Mouse (Mus musculus) limb, embryonic 15.5 days (tissue): ENCODE results near the gene Ide. TPM values are rescaled to one million over a fixed set of nuclear protein-coding genes. Genes with fewer than 3 reads are reported as not detected.

ENCODE experiments used
- ATAC-seq: fragments of 200-750 bp; cut with Nextera tagmentation; 2 replicates; pipeline ENCODE4 v1.8.0; 2017; ENCODE audit warnings: low read depth, moderate TSS enrichment; ENCODE audit not compliant: insufficient number of reproducible peaks, low FRiP score, low TSS enrichment
- H3K27ac ChIP-seq: fragments of 300-500 bp; sonication (generic); 2 replicates; pipeline ENCODE4 v1.5.1; 2015; ENCODE audit warnings: moderate library complexity, mild to moderate bottlenecking, inconsistent platforms
- H3K27me3 ChIP-seq: fragments of 300-500 bp; sonication (generic); 2 replicates; pipeline ENCODE4 v1.6.1; 2015; ENCODE audit warnings: inconsistent platforms
- H3K36me3 ChIP-seq: fragments of 300-500 bp; sonication (generic); 2 replicates; pipeline ENCODE4 v1.6.1; 2015; ENCODE audit warnings: inconsistent platforms
- H3K4me1 ChIP-seq: fragments of 300-500 bp; sonication (generic); 2 replicates; pipeline ENCODE4 v1.6.1; 2015; ENCODE audit warnings: inconsistent platforms
- H3K4me2 ChIP-seq: fragments of 300-500 bp; sonication (generic); 2 replicates; pipeline ENCODE4 v1.6.1; 2015; ENCODE audit warnings: mild to moderate bottlenecking, inconsistent platforms
- H3K4me3 ChIP-seq: fragments of 300-500 bp; sonication (generic); 2 replicates; pipeline ENCODE4 v1.5.1; 2015; ENCODE audit warnings: mild to moderate bottlenecking, inconsistent platforms
- H3K9ac ChIP-seq: fragments of 300-500 bp; sonication (generic); 2 replicates; pipeline ENCODE4 v1.6.1; 2015; ENCODE audit warnings: inconsistent platforms
- H3K9me3 ChIP-seq: fragments of 300-500 bp; sonication (generic); 2 replicates; pipeline ENCODE4 v1.6.1; 2016; ENCODE audit warnings: inconsistent platforms
- WGBS: fragments of 180-500 bp; shearing (Covaris S2); methylation state at CpG from one replicate; pipeline ENCODE4 v1.1.7; 2015; 5-methylcytosine and 5-hydroxymethylcytosine counted together
- polyA plus RNA-seq: library from polyadenylated mRNA; unstranded; fragments of >200 nt; fragmentation: Nextera tagmentation; extraction: Ambion mirVana; gene quantifications from 2 replicates; pipeline ENCODE4 v1.2.1, GENCODE M21; 2015

The Ide gene
- polyA plus RNA-seq, 1 experiment from 2014 or later = 67.0 TPM

DNA sequence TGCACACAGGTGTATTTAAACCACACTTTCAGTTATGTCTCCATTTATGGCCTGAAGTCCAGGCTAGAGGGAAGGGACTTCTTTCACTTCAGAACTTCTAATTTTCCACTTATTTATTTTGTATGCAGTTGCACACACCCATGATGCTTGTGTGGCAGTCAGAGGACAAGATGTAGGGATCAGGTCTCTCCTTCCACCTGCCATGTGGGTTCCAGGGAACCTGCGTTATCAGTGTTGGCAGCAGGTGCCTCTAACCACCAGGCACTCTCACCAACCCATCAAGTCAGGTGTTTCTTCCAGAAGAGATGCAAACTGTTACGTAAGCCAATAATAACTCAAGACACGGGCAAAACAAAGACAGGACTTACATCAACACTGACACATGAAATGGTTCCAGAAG is 35.9 kb downstream of the Ide start:
- no peak overlapping the region for H3K9ac ChIP-seq
- H3K27ac ChIP-seq = no peak overlapping the region
- H3K4me3 ChIP-seq = no peak overlapping the region
- H3K36me3 ChIP-seq = peaks cover 13% of the 10 kb centered on the region
- H3K9me3 ChIP-seq = no peaks in the 10 kb centered on the region
- ATAC-seq = no peak
- no peaks in the 10 kb centered on the region for H3K27me3 ChIP-seq
- H3K4me2 ChIP-seq = no peak overlapping the region
- H3K4me1 ChIP-seq = no peaks in the 10 kb centered on the region
- 82% methylated on average over 3 of the region's 3 CpGs for WGBS

DNA sequence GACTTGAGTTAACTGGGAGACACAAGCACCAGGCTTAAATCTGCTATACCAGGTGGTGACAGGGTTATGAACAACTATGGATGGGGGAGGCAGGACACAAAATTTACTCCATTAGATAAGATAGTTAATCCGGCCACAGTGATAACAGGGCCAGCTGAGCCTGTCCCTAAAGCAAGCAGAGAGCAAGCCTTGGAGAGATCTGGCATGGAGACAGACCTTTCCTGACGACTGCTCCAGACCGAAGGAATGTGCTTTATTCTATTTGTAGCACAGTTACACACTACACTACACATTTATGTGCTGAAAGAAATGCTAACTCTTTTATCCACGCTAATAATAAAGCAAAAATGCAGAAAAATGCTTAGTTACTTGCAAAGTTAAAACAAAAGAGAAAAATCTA is 46.0 kb downstream of the Ide start:
- H3K4me3 ChIP-seq = no peak overlapping the region
- no peak for ATAC-seq
- no peaks in the 10 kb centered on the region for H3K9me3 ChIP-seq
- H3K36me3 ChIP-seq = 0 out of 2 replicates have a peak, but pooled peaks cover 6% of the 10 kb centered on the region
- no peaks in the 10 kb centered on the region for H3K4me1 ChIP-seq
- H3K27ac ChIP-seq = no peak overlapping the region
- H3K4me2 ChIP-seq = no peak overlapping the region
- WGBS = 68% methylated on average over 4 of the region's 4 CpGs
- no peak overlapping the region for H3K9ac ChIP-seq
- no peaks in the 10 kb centered on the region for H3K27me3 ChIP-seq

DNA sequence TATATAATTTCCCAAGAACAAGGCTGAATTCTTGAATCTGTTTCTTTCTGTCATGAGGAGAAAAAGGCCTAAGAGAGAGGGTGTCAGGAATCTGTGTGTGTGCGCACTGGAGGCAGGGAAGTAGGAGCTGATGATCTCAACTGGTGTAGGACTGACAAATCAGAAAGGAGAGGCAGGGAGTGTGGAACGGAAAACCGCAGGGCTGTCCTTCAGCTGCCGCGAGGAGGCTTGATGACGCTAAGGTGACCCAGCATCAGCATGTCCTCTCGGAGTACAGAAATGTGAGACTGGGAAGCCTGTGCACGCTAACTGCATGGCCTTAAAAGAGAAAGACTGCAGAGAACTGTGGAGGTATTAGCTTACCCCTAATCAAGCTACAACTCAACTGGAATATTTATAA is 46.7 kb downstream of the Ide start:
- Histone ChIP-seq H3K27me3 (no peaks in the 10 kb centered on the region), H3K9me3 (no peaks in the 10 kb centered on the region), H3K4me2 (no peak overlapping the region), H3K4me3 (no peak overlapping the region), H3K4me1 (no peaks in the 10 kb centered on the region), H3K36me3 (0 out of 2 replicates have a peak, but pooled peaks cover 7% of the 10 kb centered on the region), H3K27ac (no peak overlapping the region), H3K9ac (no peak overlapping the region)
- WGBS = 81% methylated on average over 8 of the region's 8 CpGs
- ATAC-seq = no peak

DNA sequence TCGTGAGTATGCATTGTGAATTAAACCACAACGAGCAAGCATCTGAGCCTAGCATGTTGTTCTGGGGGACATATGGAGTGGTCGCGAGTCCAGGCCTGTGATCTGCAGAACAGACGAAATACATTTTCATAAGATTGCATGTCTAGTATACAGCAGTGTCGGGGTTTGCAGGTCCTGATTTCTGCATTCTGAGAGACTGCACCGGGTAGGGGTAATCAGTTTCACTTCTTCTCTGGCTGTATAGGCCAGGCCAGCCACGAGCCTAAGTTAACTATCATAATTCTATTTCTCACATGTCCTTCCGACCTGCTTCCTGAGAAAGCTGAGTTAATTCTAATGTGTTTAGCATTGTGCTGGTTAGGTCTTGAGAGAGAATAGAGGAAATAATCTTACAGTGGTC is 52.9 kb downstream of the Ide start:
- peaks cover 39% of the 10 kb centered on the region for H3K36me3 ChIP-seq
- no peaks in the 10 kb centered on the region for H3K9me3 ChIP-seq
- H3K4me1 ChIP-seq = no peaks in the 10 kb centered on the region
- H3K4me3 ChIP-seq = no peak overlapping the region
- no peak for ATAC-seq
- no peak overlapping the region for H3K27ac ChIP-seq
- 85% methylated on average over 9 of the region's 9 CpGs for WGBS
- no peak overlapping the region for H3K4me2 ChIP-seq
- no peaks in the 10 kb centered on the region for H3K27me3 ChIP-seq
- H3K9ac ChIP-seq = no peak overlapping the region

DNA sequence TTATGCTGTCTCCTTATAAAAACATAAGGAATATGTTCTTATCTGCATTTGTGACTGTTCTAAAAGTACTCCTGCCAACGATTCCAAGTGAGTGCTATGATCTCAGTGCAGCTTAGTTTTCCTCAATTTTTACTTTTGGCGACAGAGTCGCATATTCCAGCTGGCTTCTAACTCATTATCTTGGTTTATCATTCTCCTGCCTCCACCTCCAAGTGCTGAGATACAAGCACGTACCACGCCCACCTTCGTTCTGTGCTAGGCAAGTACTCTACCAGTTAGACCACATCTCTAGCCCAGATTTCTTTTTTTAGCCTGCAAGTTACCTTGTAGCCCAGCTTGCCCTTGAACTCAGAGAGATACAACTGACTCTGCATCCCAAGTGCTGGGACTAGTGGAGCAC is 54.5 kb downstream of the Ide start:
- no peaks in the 10 kb centered on the region for H3K9me3 ChIP-seq
- H3K36me3 ChIP-seq = peaks cover 52% of the 10 kb centered on the region
- H3K27ac ChIP-seq = no peak overlapping the region
- 85% methylated on average over 6 of the region's 6 CpGs for WGBS
- no peak for ATAC-seq
- no peak overlapping the region for H3K9ac ChIP-seq
- no peaks in the 10 kb centered on the region for H3K4me1 ChIP-seq
- no peak overlapping the region for H3K4me2 ChIP-seq
- H3K4me3 ChIP-seq = no peak overlapping the region
- no peaks in the 10 kb centered on the region for H3K27me3 ChIP-seq

DNA sequence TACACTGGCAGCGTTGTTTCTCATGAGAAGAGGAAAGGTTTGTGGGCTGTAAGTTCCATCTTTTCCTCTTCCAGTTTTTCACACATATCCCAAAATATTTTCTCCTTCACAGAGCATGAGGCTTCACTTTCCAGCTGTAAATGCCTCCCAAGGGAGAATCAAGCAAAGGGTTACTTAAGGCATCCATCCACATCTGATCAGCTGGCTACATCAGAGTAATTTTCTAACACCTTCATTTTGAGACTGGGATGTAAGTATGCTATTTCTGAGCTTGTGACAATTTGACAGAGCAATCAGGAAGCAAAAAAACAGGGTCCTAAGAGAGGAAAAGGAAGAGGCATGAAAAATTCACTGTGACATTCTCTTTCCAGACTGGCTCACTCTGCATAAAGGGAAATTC is 55.9 kb downstream of the Ide start:
- WGBS = 93% methylated on average over 1 of the region's 1 CpGs
- peaks cover 51% of the 10 kb centered on the region for H3K36me3 ChIP-seq

DNA sequence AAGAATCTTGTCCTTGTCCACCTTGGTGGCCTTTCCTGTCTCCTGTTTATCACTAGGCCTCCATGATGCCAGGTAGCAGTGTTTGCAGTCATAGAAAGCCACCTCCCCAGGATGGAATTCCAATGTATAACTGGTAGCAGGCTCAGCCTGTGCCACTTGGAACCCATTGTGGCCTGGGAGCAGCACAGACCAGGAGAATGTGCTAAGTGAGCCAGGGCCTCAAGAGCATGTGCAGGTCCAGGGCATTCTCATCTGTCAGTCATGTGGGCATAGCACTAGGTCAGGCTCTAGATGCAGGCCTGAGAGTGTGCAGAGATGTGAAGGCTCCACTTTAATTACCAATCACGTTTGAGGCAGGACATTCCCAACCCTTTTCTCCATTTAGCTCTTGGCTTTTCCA is 58.5 kb downstream of the Ide start:
- Histone ChIP-seq H3K9ac (no peak overlapping the region), H3K4me1 (no peaks in the 10 kb centered on the region), H3K27me3 (no peaks in the 10 kb centered on the region), H3K27ac (no peak overlapping the region), H3K4me2 (no peak overlapping the region), H3K36me3 (peaks cover 46% of the 10 kb centered on the region), H3K9me3 (no peaks in the 10 kb centered on the region), H3K4me3 (no peak overlapping the region)
- 65% methylated on average over 1 of the region's 1 CpGs for WGBS
- ATAC-seq = no peak

More for the DNA sequence above, 55.9 kb downstream of the Ide start:
- H3K27ac ChIP-seq = no peak overlapping the region
- H3K27me3 ChIP-seq = no peaks in the 10 kb centered on the region
- no peak overlapping the region for H3K9ac ChIP-seq
- no peak overlapping the region for H3K4me3 ChIP-seq
- H3K4me1 ChIP-seq = no peaks in the 10 kb centered on the region
- H3K4me2 ChIP-seq = no peak overlapping the region
- H3K9me3 ChIP-seq = no peaks in the 10 kb centered on the region
- no peak for ATAC-seq

DNA sequence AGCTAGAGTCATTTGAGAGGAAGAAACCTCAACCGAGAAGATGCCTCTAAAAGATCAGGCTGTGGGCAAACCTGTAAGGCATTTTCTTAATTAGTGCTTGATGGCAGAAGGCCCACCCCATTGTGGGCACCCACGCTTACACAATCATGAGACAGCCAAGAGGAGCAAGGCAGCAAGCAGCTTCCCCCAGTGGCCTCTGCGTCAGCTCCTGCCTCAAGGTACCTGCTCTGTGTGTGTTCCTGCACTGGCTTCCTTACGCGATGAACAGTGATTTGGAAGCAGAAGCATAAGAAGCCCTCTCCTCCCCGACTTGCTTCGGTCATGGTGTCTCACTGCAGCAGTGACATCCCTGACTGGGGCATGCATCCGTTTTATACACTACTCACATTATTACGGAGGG is 62.1 kb downstream of the Ide start:
- no peak for ATAC-seq
- no peak overlapping the region for H3K9ac ChIP-seq
- 85% methylated on average over 9 of the region's 9 CpGs for WGBS
- H3K4me2 ChIP-seq = no peak overlapping the region
- H3K4me1 ChIP-seq = no peaks in the 10 kb centered on the region
- no peak overlapping the region for H3K27ac ChIP-seq
- peaks cover 30% of the 10 kb centered on the region for H3K36me3 ChIP-seq
- H3K9me3 ChIP-seq = no peaks in the 10 kb centered on the region
- no peaks in the 10 kb centered on the region for H3K27me3 ChIP-seq
- H3K4me3 ChIP-seq = no peak overlapping the region

DNA sequence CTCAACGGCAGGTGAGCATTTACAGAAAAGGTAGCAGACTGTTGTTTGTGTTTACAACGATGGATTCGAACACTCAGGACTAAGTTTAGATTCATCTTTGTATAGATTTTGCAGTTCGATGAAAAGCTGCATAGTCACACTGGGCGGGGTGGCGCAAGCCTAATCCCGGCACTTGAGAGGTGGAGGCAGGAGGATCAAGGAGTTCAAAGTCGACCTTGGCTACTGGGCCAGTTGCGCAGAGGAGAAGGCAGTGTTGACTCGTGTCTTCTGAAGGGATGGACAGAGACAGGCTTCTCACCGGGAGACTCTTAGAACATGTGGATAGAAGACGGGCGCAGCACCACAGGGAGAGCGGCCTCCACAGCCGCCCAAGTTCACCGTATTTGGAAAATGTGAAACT is 68.5 kb downstream of the Ide start:
- ATAC-seq = no peak
- no peak overlapping the region for H3K27ac ChIP-seq
- H3K4me2 ChIP-seq = no peak overlapping the region
- H3K9me3 ChIP-seq = no peaks in the 10 kb centered on the region
- no peak overlapping the region for H3K9ac ChIP-seq
- no peaks in the 10 kb centered on the region for H3K27me3 ChIP-seq
- 91% methylated on average over 16 of the region's 16 CpGs for WGBS
- no peaks in the 10 kb centered on the region for H3K4me1 ChIP-seq
- H3K36me3 ChIP-seq = peaks cover 10% of the 10 kb centered on the region
- H3K4me3 ChIP-seq = no peak overlapping the region

DNA sequence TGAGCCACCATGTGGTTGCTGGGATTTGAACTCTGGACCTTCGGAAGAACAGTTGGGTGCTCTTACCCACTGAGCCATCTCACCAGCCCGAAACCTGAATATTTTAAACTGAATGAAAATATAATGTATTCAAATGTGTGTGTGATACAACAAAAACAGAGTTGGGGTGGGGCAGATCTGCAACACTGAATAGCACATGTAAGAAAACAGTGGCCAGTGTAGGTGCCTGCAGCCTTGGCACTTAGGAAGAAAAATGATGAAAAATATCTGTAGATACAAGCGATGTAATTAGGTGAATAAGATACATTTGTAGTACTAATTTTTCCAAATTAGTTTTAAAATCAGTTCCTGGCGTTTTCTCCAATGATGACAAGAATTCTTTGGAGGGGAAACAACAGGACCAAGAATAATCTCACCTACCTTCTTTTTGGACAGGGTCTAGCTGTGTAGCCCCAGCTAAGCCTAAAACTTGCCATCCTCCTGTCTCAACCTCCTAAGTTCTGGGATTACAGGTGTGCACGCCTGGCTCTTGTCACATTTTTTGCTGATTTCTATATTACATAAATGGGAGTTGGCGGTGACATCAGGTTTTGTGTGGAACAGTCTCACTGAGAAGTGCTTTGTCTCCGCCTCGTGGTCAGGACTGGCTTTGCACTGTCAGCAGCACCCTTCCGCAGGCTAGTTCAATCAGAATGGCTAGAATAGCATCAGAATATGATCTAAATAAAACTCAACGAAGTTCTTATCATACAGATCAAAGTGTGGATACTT is 72.1 kb downstream of the Ide start:
- Histone ChIP-seq H3K4me3 (no peak overlapping the region), H3K36me3 (peaks cover 8% of the 10 kb centered on the region), H3K9me3 (no peaks in the 10 kb centered on the region), H3K4me1 (no peaks in the 10 kb centered on the region), H3K9ac (no peak overlapping the region), H3K4me2 (no peak overlapping the region), H3K27ac (no peak overlapping the region), H3K27me3 (no peaks in the 10 kb centered on the region)
- ATAC-seq = no peak
- WGBS = 32% methylated on average over 10 of the region's 10 CpGs

DNA sequence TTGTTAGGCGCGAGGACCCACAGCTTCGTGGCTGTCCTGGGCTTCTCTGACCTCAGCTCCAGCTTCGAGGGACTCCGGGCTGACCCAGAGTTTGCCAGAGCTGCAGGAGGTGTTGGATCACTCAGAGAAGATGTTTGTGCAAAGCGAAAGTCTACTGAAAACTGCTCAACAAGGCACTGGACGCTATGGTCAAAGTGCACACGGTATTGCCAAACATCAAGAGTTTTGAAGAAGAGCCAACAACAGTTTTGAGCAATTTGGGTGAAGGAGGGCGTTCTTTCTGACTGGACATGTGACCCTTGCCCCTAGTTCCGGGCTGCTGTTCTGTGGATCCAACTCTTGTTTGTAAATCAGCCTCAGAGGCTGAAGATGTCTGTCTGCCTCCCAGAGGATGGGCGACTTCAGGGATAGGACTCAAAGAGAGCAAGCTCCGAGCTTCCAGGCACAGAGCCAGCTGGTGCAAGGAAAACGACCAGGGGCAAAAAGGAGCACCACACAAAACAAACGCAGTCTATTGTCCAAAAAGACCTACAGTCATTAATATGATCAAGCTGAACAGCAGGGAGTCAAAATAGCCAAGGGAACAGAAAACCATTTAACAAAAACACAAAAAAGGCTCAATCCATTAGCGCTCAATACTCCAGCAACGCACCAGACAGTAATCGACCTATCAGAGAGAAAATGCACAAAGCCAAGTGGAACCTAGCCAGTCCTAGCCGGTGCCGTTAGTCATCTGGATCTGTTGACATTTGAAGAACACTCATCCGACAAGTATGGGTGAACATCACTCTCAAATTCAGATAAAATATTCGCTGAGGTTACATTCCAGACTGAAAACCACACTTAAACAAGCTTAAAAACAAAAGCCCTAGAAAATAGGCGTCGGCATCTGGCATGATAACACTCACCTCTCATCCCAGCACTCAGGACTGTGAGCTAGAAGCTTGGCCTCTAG is 73.4 kb downstream of the Ide start:
- H3K9ac ChIP-seq = no peak overlapping the region
- H3K36me3 ChIP-seq = peaks cover 5% of the 10 kb centered on the region
- H3K4me1 ChIP-seq = no peaks in the 10 kb centered on the region
- H3K27me3 ChIP-seq = no peaks in the 10 kb centered on the region
- 73% methylated on average over 23 of the region's 23 CpGs for WGBS
- no peak overlapping the region for H3K4me2 ChIP-seq
- no peak overlapping the region for H3K4me3 ChIP-seq
- no peaks in the 10 kb centered on the region for H3K9me3 ChIP-seq
- ATAC-seq = no peak
- no peak overlapping the region for H3K27ac ChIP-seq

DNA sequence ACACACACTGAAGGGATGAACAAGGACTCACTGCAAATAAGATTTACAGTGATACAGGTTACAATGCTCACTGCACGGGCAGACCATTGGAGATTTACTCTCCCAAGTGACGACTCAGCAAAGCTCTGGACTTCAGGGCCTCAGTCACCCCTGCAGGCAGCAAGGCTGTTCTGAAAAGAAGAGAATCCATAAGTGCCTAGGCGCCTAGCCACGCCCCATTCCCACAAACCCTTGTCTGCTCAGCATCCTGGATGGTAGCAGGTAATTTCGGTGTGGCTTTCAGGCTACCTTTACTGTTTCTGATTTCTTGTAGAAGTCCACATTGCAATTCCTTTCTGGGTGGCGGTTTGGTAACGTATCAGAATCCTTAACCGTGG is 74.1 kb downstream of the Ide start:
- WGBS = 66% methylated on average over 8 of the region's 8 CpGs
- Histone ChIP-seq H3K4me2 (no peak overlapping the region), H3K4me1 (no peaks in the 10 kb centered on the region), H3K36me3 (peaks cover 4% of the 10 kb centered on the region), H3K27me3 (no peaks in the 10 kb centered on the region), H3K9ac (no peak overlapping the region), H3K4me3 (no peak overlapping the region), H3K9me3 (no peaks in the 10 kb centered on the region), H3K27ac (no peak overlapping the region)
- no peak for ATAC-seq
